Mouse (Mus musculus) MEL (cell line): ENCODE results near the gene Robo3. TPM values are rescaled to one million over a fixed set of nuclear protein-coding genes. Genes with fewer than 3 reads are reported as not detected.

Source experiments
- DNase-seq: peaks from one replicate; pipeline ENCODE4 v3.0.0; 2011; ENCODE audit warnings: low read depth, low spot score
- H3K27ac ChIP-seq: 2 replicates; pipeline ENCODE4 v1.5.1; 2012; ENCODE audit warnings: low read depth, mild to moderate bottlenecking, control low read depth, low read length, moderate library complexity; ENCODE audit not compliant: control insufficient read depth
- H3K27me3 ChIP-seq, 2 experiments: fragments of 150-350 bp in 1 of 2; sonication (generic) in 1 of 2; 2 replicates each; pipeline ENCODE4 v1.6.1; 2012; ENCODE audit warnings: low read length in 2 of 2, mild to moderate bottlenecking in 2 of 2, improper control_type of control experiment in 1 of 2, moderate library complexity in 1 of 2; ENCODE audit not compliant: insufficient read depth in 2 of 2, control insufficient read depth in 1 of 2
- H3K36me3 ChIP-seq, 2 experiments: 2 replicates each; pipeline ENCODE4 v1.6.1; 2012 to 2014; ENCODE audit warnings: low read length in 2 of 2, improper control_type of control experiment in 1 of 2, inconsistent platforms in 1 of 2, mild to moderate bottlenecking in 1 of 2; ENCODE audit not compliant: insufficient read depth in 2 of 2, control insufficient read depth in 1 of 2
- H3K4me1 ChIP-seq, 2 experiments: fragments of 150-350 bp in 1 of 2; sonication (generic) in 1 of 2; 2 replicates each; pipeline ENCODE4 v1.6.1; 2012; ENCODE audit warnings: low read length in 2 of 2, improper control_type of control experiment in 1 of 2, mild to moderate bottlenecking in 1 of 2; ENCODE audit not compliant: insufficient read depth in 2 of 2, control insufficient read depth in 1 of 2
- H3K4me3 ChIP-seq, 2 experiments: fragments of 150-350 bp in 1 of 2; sonication (generic) in 1 of 2; 2 replicates each; pipeline ENCODE4 v1.5.1; 2012; ENCODE audit warnings: low read depth in 2 of 2, low read length in 2 of 2, mild to moderate bottlenecking in 2 of 2, moderate library complexity in 2 of 2, control low read depth in 1 of 2, improper control_type of control experiment in 1 of 2; ENCODE audit not compliant: control insufficient read depth in 1 of 2, insufficient read depth in 1 of 2
- H3K79me2 ChIP-seq: 2 replicates; pipeline ENCODE4 v1.6.1; 2012; ENCODE audit warnings: mild to moderate bottlenecking, low read length, moderate library complexity; ENCODE audit not compliant: control insufficient read depth, poor library complexity, insufficient read depth
- H3K9ac ChIP-seq: 2 replicates; pipeline ENCODE4 v1.6.1; 2012; ENCODE audit warnings: low read depth, mild to moderate bottlenecking, control low read depth, low read length, moderate library complexity; ENCODE audit not compliant: control insufficient read depth, poor library complexity, severe bottlenecking
- H3K9me3 ChIP-seq: fragments of 150-350 bp; sonication (generic); replicated peaks from 2 replicates; pipeline ENCODE4 v1.6.1; 2012; ENCODE audit warnings: mild to moderate bottlenecking, low read length, improper control_type of control experiment, moderate library complexity; ENCODE audit not compliant: insufficient read depth
- BHLHE40 ChIP-seq: IDR thresholded peaks from 2 replicates; pipeline ENCODE4 v1.6.1; 2012; ENCODE audit warnings: low read depth, mild to moderate bottlenecking, inconsistent platforms, low read length, improper control_type of control experiment, borderline replicate concordance
- CHD1 ChIP-seq: IDR thresholded peaks from 2 replicates; pipeline ENCODE4 v1.6.1; 2012; ENCODE audit warnings: low read depth, mild to moderate bottlenecking, inconsistent platforms, low read length, improper control_type of control experiment
- CHD2 ChIP-seq: IDR thresholded peaks from 2 replicates; pipeline ENCODE4 v1.6.1; 2011; ENCODE audit warnings: low read length, improper control_type of control experiment
- CTCF ChIP-seq, 3 experiments: IDR thresholded peaks in 2 of 3; conservative IDR thresholded peaks in 1 of 3; 2 replicates each; pipeline ENCODE4 v1.5.1; 2011 to 2012; ENCODE audit warnings: low read length in 3 of 3, low read depth in 2 of 3, mild to moderate bottlenecking in 2 of 3, improper control_type of control experiment in 1 of 3, inconsistent platforms in 1 of 3, mixed read lengths in 1 of 3, moderate library complexity in 1 of 3; ENCODE audit not compliant: control insufficient read depth in 1 of 3, insufficient read depth in 1 of 3, poor library complexity in 1 of 3, severe bottlenecking in 1 of 3
- E2F4 ChIP-seq: IDR thresholded peaks from 2 replicates; pipeline ENCODE4 v1.6.1; 2011; ENCODE audit warnings: low read depth, low read length, improper control_type of control experiment, borderline replicate concordance
- ELF1 ChIP-seq: IDR thresholded peaks from 2 replicates; pipeline ENCODE4 v1.6.1; 2014; ENCODE audit warnings: low read depth, mild to moderate bottlenecking, inconsistent platforms, low read length, improper control_type of control experiment, moderate library complexity
- EP300 ChIP-seq, 2 experiments: IDR thresholded peaks; 2 replicates each; pipeline ENCODE4 v1.6.1; 2011; ENCODE audit warnings: improper control_type of control experiment in 2 of 2, low read length in 2 of 2, low read depth in 1 of 2, mild to moderate bottlenecking in 1 of 2
- ETS1 ChIP-seq: IDR thresholded peaks from 2 replicates; pipeline ENCODE4 v1.6.1; 2012; ENCODE audit warnings: low read depth, mild to moderate bottlenecking, inconsistent platforms, low read length, improper control_type of control experiment, moderate library complexity
- GABPA ChIP-seq: IDR thresholded peaks from 2 replicates; pipeline ENCODE4 v1.6.1; 2012; ENCODE audit warnings: low read depth, mild to moderate bottlenecking, inconsistent platforms, low read length, improper control_type of control experiment, moderate library complexity
- GATA1 ChIP-seq: IDR thresholded peaks from 2 replicates; pipeline ENCODE4 v1.6.1; 2011; ENCODE audit warnings: low read depth, low read length, improper control_type of control experiment
- HCFC1 ChIP-seq: IDR thresholded peaks from 2 replicates; pipeline ENCODE4 v1.6.1; 2012; ENCODE audit warnings: low read depth, mild to moderate bottlenecking, inconsistent platforms, low read length, improper control_type of control experiment, moderate library complexity
- JUND ChIP-seq: IDR thresholded peaks from 2 replicates; pipeline ENCODE4 v1.6.1; 2011; ENCODE audit warnings: low read depth, mild to moderate bottlenecking, improper control_type of control experiment, low read length
- KAT2A ChIP-seq: conservative IDR thresholded peaks from 2 replicates; pipeline ENCODE4 v1.6.1; 2012; ENCODE audit warnings: low read depth, low read length, improper control_type of control experiment, inconsistent platforms
- MAFK ChIP-seq: IDR thresholded peaks from 2 replicates; pipeline ENCODE4 v1.6.1; 2011; ENCODE audit warnings: low read depth, mild to moderate bottlenecking, low read length, improper control_type of control experiment, borderline replicate concordance
- MAX ChIP-seq: IDR thresholded peaks from 2 replicates; pipeline ENCODE4 v1.6.1; 2011; ENCODE audit warnings: low read length, improper control_type of control experiment
- MEF2A ChIP-seq: IDR thresholded peaks from 2 replicates; pipeline ENCODE4 v1.6.1; 2014; ENCODE audit warnings: low read depth, mild to moderate bottlenecking, inconsistent platforms, low read length, improper control_type of control experiment; ENCODE audit not compliant: poor library complexity, insufficient replicate concordance, severe bottlenecking; ENCODE audit errors: extremely low read depth
- MXI1 ChIP-seq: IDR thresholded peaks from 2 replicates; pipeline ENCODE4 v1.6.1; 2011; ENCODE audit warnings: mild to moderate bottlenecking, low read depth, low read length, improper control_type of control experiment
- MYB ChIP-seq: IDR thresholded peaks from 2 replicates; pipeline ENCODE4 v1.6.1; 2011; ENCODE audit warnings: mild to moderate bottlenecking, low read depth, low read length, improper control_type of control experiment
- MYC ChIP-seq: IDR thresholded peaks from 2 replicates; pipeline ENCODE4 v1.6.1; 2011; ENCODE audit warnings: low read depth, mild to moderate bottlenecking, low read length, improper control_type of control experiment, moderate library complexity
- NELFE ChIP-seq: IDR thresholded peaks from 2 replicates; pipeline ENCODE4 v1.6.1; 2011; ENCODE audit warnings: low read depth, low read length, improper control_type of control experiment
- NRF1 ChIP-seq: IDR thresholded peaks from 2 replicates; pipeline ENCODE4 v1.6.1; 2014; ENCODE audit warnings: low read depth, mild to moderate bottlenecking, inconsistent platforms, low read length, improper control_type of control experiment, moderate library complexity; ENCODE audit not compliant: poor library complexity, insufficient read depth, severe bottlenecking
- POLR2A ChIP-seq, 2 experiments: IDR thresholded peaks; 2 replicates each; pipeline ENCODE4 v1.6.1; 2011 to 2012; ENCODE audit warnings: low read length in 2 of 2, mild to moderate bottlenecking in 2 of 2, control low read depth in 1 of 2, improper control_type of control experiment in 1 of 2, low read depth in 1 of 2, moderate library complexity in 1 of 2; ENCODE audit not compliant: control insufficient read depth in 1 of 2, insufficient read depth in 1 of 2, poor library complexity in 1 of 2
- POLR2AphosphoS2 ChIP-seq: IDR thresholded peaks from 2 replicates; pipeline ENCODE4 v1.6.1; 2011; ENCODE audit warnings: low read length, improper control_type of control experiment
- POLR2AphosphoS5 ChIP-seq: IDR thresholded peaks from 2 replicates; pipeline ENCODE4 v1.6.1; 2012; ENCODE audit warnings: low read depth, borderline replicate concordance, mild to moderate bottlenecking, inconsistent platforms, low read length, moderate library complexity, mixed read lengths
- RAD21 ChIP-seq: IDR thresholded peaks from 2 replicates; pipeline ENCODE4 v1.6.1; 2011; ENCODE audit warnings: mild to moderate bottlenecking, low read depth, low read length, improper control_type of control experiment
- RCOR1 ChIP-seq: IDR thresholded peaks from 2 replicates; pipeline ENCODE4 v1.6.1; 2012; ENCODE audit warnings: low read depth, mild to moderate bottlenecking, inconsistent platforms, low read length, improper control_type of control experiment
- SIN3A ChIP-seq: IDR thresholded peaks from 2 replicates; pipeline ENCODE4 v1.6.1; 2012; ENCODE audit warnings: low read length, improper control_type of control experiment, inconsistent platforms
- SMC3 ChIP-seq: IDR thresholded peaks from 2 replicates; pipeline ENCODE4 v1.6.1; 2011; ENCODE audit warnings: low read depth, low read length, improper control_type of control experiment
- TAL1 ChIP-seq: IDR thresholded peaks from 2 replicates; pipeline ENCODE4 v1.6.1; 2012; ENCODE audit warnings: mild to moderate bottlenecking, inconsistent platforms, low read length, moderate library complexity, mixed read lengths
- TBP ChIP-seq: IDR thresholded peaks from 2 replicates; pipeline ENCODE4 v1.8.0; 2011; ENCODE audit warnings: low read depth, low read length, improper control_type of control experiment
- TCF12 ChIP-seq: IDR thresholded peaks from 2 replicates; pipeline ENCODE4 v1.6.1; 2014; ENCODE audit warnings: low read depth, mild to moderate bottlenecking, inconsistent platforms, low read length, improper control_type of control experiment, moderate library complexity
- UBTF ChIP-seq: IDR thresholded peaks from 2 replicates; pipeline ENCODE4 v1.6.1; 2012; ENCODE audit warnings: low read depth, mild to moderate bottlenecking, inconsistent platforms, low read length, improper control_type of control experiment, moderate library complexity, borderline replicate concordance; ENCODE audit not compliant: insufficient read depth
- USF1 ChIP-seq: IDR thresholded peaks from 2 replicates; pipeline ENCODE4 v1.6.1; 2014; ENCODE audit warnings: low read depth, mild to moderate bottlenecking, inconsistent platforms, low read length, improper control_type of control experiment, moderate library complexity
- USF2 ChIP-seq, 2 experiments: IDR thresholded peaks; 2 replicates each; pipeline ENCODE4 v1.6.1; 2011 to 2012; ENCODE audit warnings: improper control_type of control experiment in 2 of 2, low read length in 2 of 2, borderline replicate concordance in 1 of 2, inconsistent platforms in 1 of 2, low read depth in 1 of 2, mild to moderate bottlenecking in 1 of 2; ENCODE audit not compliant: insufficient read depth in 1 of 2
- ZC3H11A ChIP-seq: IDR thresholded peaks from 2 replicates; pipeline ENCODE4 v1.6.1; 2012; ENCODE audit warnings: low read depth, mild to moderate bottlenecking, inconsistent platforms, low read length, improper control_type of control experiment
- ZKSCAN1 ChIP-seq: IDR thresholded peaks from 2 replicates; pipeline ENCODE4 v1.6.1; 2012; ENCODE audit warnings: low read depth, mild to moderate bottlenecking, inconsistent platforms, low read length, improper control_type of control experiment, moderate library complexity
- ZMIZ1 ChIP-seq: IDR thresholded peaks from 2 replicates; pipeline ENCODE4 v1.6.1; 2012; ENCODE audit warnings: low read depth, mild to moderate bottlenecking, inconsistent platforms, low read length, improper control_type of control experiment, moderate library complexity
- ZNF384 ChIP-seq: IDR thresholded peaks from 2 replicates; pipeline ENCODE4 v1.6.1; 2012; ENCODE audit warnings: low read depth, mild to moderate bottlenecking, inconsistent platforms, low read length, improper control_type of control experiment
- polyA plus RNA-seq, 2 experiments: library from polyadenylated mRNA; stranded (reverse) in 1 of 2; unstranded in 1 of 2; fragments of >175 nt in 1 of 2; fragments of >200 nt in 1 of 2; gene quantifications; 2 replicates each; pipeline versions ENCODE4 v1.2.1 to v1.2.4; 2012; ENCODE audit warnings: low replicate concordance in 2 of 2, low read depth in 1 of 2; ENCODE audit not compliant: insufficient read length in 2 of 2, insufficient read depth in 1 of 2, missing spikeins in 1 of 2
- total RNA-seq: library from RNA; depleted of rRNA; stranded (reverse); fragments of 300-350 nt; gene quantifications from 2 replicates; pipeline ENCODE4 v1.2.3, GENCODE M21; 2012

Robo3 gene
- total and polyA plus RNA-seq, 3 experiments = not detected

DNA sequence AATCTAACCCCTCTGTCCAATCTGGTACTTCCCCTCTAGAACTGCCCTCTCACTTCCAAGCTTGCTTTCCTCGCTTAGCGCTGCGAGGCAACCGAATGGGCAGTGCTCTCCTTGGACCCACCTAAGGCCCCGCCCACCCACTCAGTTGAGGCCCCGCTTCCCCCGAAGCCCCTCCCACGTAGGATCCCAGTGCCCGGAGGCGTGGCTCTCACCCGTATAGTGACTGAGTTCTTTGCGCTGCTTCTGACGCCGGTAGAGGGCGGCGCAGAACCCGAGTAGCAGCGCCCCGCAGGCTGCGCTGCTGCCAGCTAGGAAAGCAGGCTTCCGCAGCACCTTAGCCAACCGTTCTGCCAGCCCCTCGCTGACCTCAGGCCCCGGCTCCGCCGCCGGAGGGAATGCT is 12.4 kb downstream of the Robo3 start:
- Histone ChIP-seq H3K9me3 (no peaks in the 10 kb centered on the region), H3K9ac (peak overlapping the region; percentile 71), H3K27ac (no peak overlapping the region), H3K4me3 (peak overlapping the region; percentile 55 to 77), H3K36me3 (no peaks in the 10 kb centered on the region; a peak in 1 of 4 replicates), H3K4me1 (peaks cover 0 to 5% of the 10 kb centered on the region in 2 experiments; a peak in 1 of 4 replicates), H3K79me2 (no peaks in the 10 kb centered on the region), H3K27me3 (peaks cover 4 to 9% of the 10 kb centered on the region in 2 experiments)
- peak; percentile 92 for DNase-seq
- no peak for TF ChIP-seq USF1
- no peak for TF ChIP-seq MYC
- no peak; the same call in 1 of the 2 replicates for TF ChIP-seq MXI1
- no peak for TF ChIP-seq GABPA
- no peak for TF ChIP-seq ZNF384
- TF ChIP-seq HCFC1 = no peak
- TF ChIP-seq BHLHE40 = no peak
- peak; percentile 35 for TF ChIP-seq SIN3A
- peak; percentile 39; the same call in 1 of the 2 replicates for TF ChIP-seq NRF1
- no peak for TF ChIP-seq EP300 (IDR thresholded peaks at IDR 0.05; ENCODE audit: low read depth in 1 of 2, low read length in 2 of 2)
- TF ChIP-seq TCF12 = 0 out of 2 replicates have a peak, but pooled peaks have one; percentile 16
- peak; percentile 54 for TF ChIP-seq SMC3
- peak; percentile 40 for TF ChIP-seq RAD21
- TF ChIP-seq ZKSCAN1 = no peak
- no peak for TF ChIP-seq MAFK
- 0 out of 2 replicates have a peak, but pooled peaks have one; percentile 47 for TF ChIP-seq UBTF
- no peak for TF ChIP-seq JUND
- no peak for TF ChIP-seq CHD2
- TF ChIP-seq TBP = no peak
- TF ChIP-seq POLR2AphosphoS2 = no peak
- TF ChIP-seq POLR2AphosphoS5 = no peak
- TF ChIP-seq MEF2A = no peak
- TF ChIP-seq USF2 (IDR thresholded peaks at IDR 0.05; ENCODE audit: borderline replicate concordance in 1 of 2, insufficient read depth in 1 of 2, low read depth in 1 of 2, low read length in 2 of 2) = no peak
- TF ChIP-seq POLR2A (IDR thresholded peaks at IDR 0.05; ENCODE audit: control insufficient read depth in 1 of 2, insufficient read depth in 1 of 2, low read depth in 1 of 2, low read length in 2 of 2, poor library complexity in 1 of 2) = no peak
- no peak for TF ChIP-seq MAX
- TF ChIP-seq CTCF (IDR thresholded peaks at IDR 0.05 in 2 of 3, conservative IDR thresholded peaks at IDR 0.05 in 1 of 3; ENCODE audit: control insufficient read depth in 1 of 3, insufficient read depth in 1 of 3, low read depth in 2 of 3, low read length in 3 of 3, poor library complexity in 1 of 3, severe bottlenecking in 1 of 3) = peak in 2 of 3 experiments; percentile 74; a peak in 5 of 6 replicates
- TF ChIP-seq CHD1 = no peak
- TF ChIP-seq ELF1 = 0 out of 2 replicates have a peak, but pooled peaks have one; percentile 15
- TF ChIP-seq GATA1 = no peak
- no peak for TF ChIP-seq RCOR1
- no peak for TF ChIP-seq NELFE
- no peak for TF ChIP-seq ETS1
- no peak for TF ChIP-seq E2F4
- no peak for TF ChIP-seq ZC3H11A
- TF ChIP-seq MYB = no peak
- TF ChIP-seq TAL1 = no peak
- TF ChIP-seq KAT2A = no peak
- no peak for TF ChIP-seq ZMIZ1
